Mouse (Mus musculus) bone marrow macrophage, adult 2 months (primary cell): ENCODE measurements around the gene Myo9a. TPM values are rescaled to one million over a fixed set of nuclear protein-coding genes. Genes with fewer than 3 reads are reported as not detected.
"Not testable (repeated sequence)": the region's sequence is repeated elsewhere in the genome, so short reads cannot be mapped to it uniquely, and the experiment has no call there.

Experiments
- H3K27ac ChIP-seq: 2 replicates; pipeline ENCODE4 v1.5.1; 2012; ENCODE audit warnings: low read depth, low read length; ENCODE audit not compliant: insufficient read depth
- H3K4me1 ChIP-seq: 2 replicates; pipeline ENCODE4 v1.6.1; 2012; ENCODE audit warnings: low read length; ENCODE audit not compliant: control insufficient read depth, insufficient read depth
- H3K4me3 ChIP-seq: 2 replicates; pipeline ENCODE4 v1.5.1; 2012; ENCODE audit warnings: mild to moderate bottlenecking, low read length, moderate library complexity; ENCODE audit not compliant: insufficient read depth
- CTCF ChIP-seq: IDR thresholded peaks from 2 replicates; pipeline ENCODE4 v1.5.1; 2012; ENCODE audit warnings: low read depth, mild to moderate bottlenecking, low read length, moderate library complexity
- POLR2A ChIP-seq: IDR thresholded peaks from 2 replicates; pipeline ENCODE4 v1.6.1; 2012; ENCODE audit warnings: mild to moderate bottlenecking, low read depth, low read length, borderline replicate concordance
- polyA plus RNA-seq: library from polyadenylated mRNA; stranded (reverse); fragments of >200 nt; gene quantifications from 2 replicates; pipeline ENCODE4 v1.2.4, GENCODE M21; 2012; ENCODE audit not compliant: missing spikeins, insufficient read depth, insufficient read length

The Myo9a gene
- polyA plus RNA-seq, 1 experiment, result 13.1 TPM

- peak overlapping the region; percentile 88 for H3K4me3 ChIP-seq
- H3K4me1 ChIP-seq, result peaks cover 11% of the 10 kb centered on the region
- TF ChIP-seq POLR2A (no peak), CTCF (no peak)
- no peak overlapping the region for H3K27ac ChIP-seq
These were observed 973 bp upstream of the Myo9a start for GRCm38 (mm10) chr9:59749581-59750265.

- H3K4me3 ChIP-seq, result peak overlapping the region; percentile 87
- peak overlapping the region; percentile 76 for H3K27ac ChIP-seq
- no peak for TF ChIP-seq CTCF
- TF ChIP-seq POLR2A, result no peak
- H3K4me1 ChIP-seq, result peaks cover 14% of the 10 kb centered on the region
These were observed 428 bp downstream of the Myo9a start for GRCm38 (mm10) chr9:59751066-59751581.

- no peak for TF ChIP-seq CTCF
- no peak for TF ChIP-seq POLR2A
- peak overlapping the region; percentile 87 for H3K4me3 ChIP-seq
- no peak overlapping the region for H3K27ac ChIP-seq
- H3K4me1 ChIP-seq, result peaks cover 14% of the 10 kb centered on the region
These were observed 1.3 kb downstream of the Myo9a start for GRCm38 (mm10) chr9:59751966-59752365.

GRCm38 (mm10) chr9:59755199-59755598, 4.5 kb downstream of the Myo9a start:
- Histone ChIP-seq H3K4me1 (peaks cover 7% of the 10 kb centered on the region), H3K4me3 (no peak overlapping the region), H3K27ac (no peak overlapping the region)
- no peak for TF ChIP-seq POLR2A
- no peak for TF ChIP-seq CTCF

- H3K27ac ChIP-seq, H3K4me1 ChIP-seq, H3K4me3 ChIP-seq: not testable (repeated sequence)
These were observed 6.3 kb downstream of the Myo9a start for GRCm38 (mm10) chr9:59757016-59757415.

GRCm38 (mm10) chr9:59760515-59760914, 9.8 kb downstream of the Myo9a start:
- no peak overlapping the region for H3K27ac ChIP-seq
- peaks cover 6% of the 10 kb centered on the region for H3K4me1 ChIP-seq
- H3K4me3 ChIP-seq, result no peak overlapping the region
- TF ChIP-seq POLR2A, result no peak

- H3K4me1 ChIP-seq, H3K27ac ChIP-seq, H3K4me3 ChIP-seq: not testable (repeated sequence)
These were observed 16.3 kb downstream of the Myo9a start for GRCm38 (mm10) chr9:59766966-59767461.

GRCm38 (mm10) chr9:59806046-59806774, 55.5 kb downstream of the Myo9a start:
- not testable (repeated sequence) for H3K4me1 ChIP-seq, H3K27ac ChIP-seq, H3K4me3 ChIP-seq

- no peak overlapping the region for H3K27ac ChIP-seq
- no peak overlapping the region for H3K4me3 ChIP-seq
- H3K4me1 ChIP-seq, result no peaks in the 10 kb centered on the region
- no peak for TF ChIP-seq CTCF
- TF ChIP-seq POLR2A, result no peak
These were observed 133.9 kb downstream of the Myo9a start for GRCm38 (mm10) chr9:59884551-59884950.

- Histone ChIP-seq H3K4me1 (no peaks in the 10 kb centered on the region), H3K4me3 (no peak overlapping the region), H3K27ac (no peak overlapping the region)
- TF ChIP-seq CTCF (no peak), POLR2A (no peak)
These were observed 152.7 kb downstream of the Myo9a start for GRCm38 (mm10) chr9:59903382-59903781.

- H3K4me3 ChIP-seq, result no peak overlapping the region
- no peak for TF ChIP-seq CTCF
- TF ChIP-seq POLR2A, result no peak
- no peaks in the 10 kb centered on the region for H3K4me1 ChIP-seq
- H3K27ac ChIP-seq, result no peak overlapping the region
These were observed 164.1 kb downstream of the Myo9a start for GRCm38 (mm10) chr9:59914761-59915160.
